Mouse (Mus musculus) C2C12 (cell line): ENCODE results near the gene Hmx1. TPM values are rescaled to one million over a fixed set of nuclear protein-coding genes. Genes with fewer than 3 reads are reported as not detected.

Experiments
- H3K27me3 ChIP-seq: one replicate; pipeline ENCODE4 v1.6.1; 2011; ENCODE audit not compliant: control insufficient read depth, insufficient read depth, insufficient read length
- H3K36me3 ChIP-seq: one replicate; pipeline ENCODE4 v1.6.1; 2011; ENCODE audit not compliant: control insufficient read depth, insufficient read depth
- H3K4me3 ChIP-seq: one replicate; pipeline ENCODE4 v1.5.1; 2011; ENCODE audit warnings: mild to moderate bottlenecking, control low read depth; ENCODE audit not compliant: poor library complexity, insufficient read depth, severe bottlenecking
- H3K79me2 ChIP-seq: one replicate; pipeline ENCODE4 v1.6.1; 2011; ENCODE audit not compliant: control insufficient read depth, insufficient read depth
- H3K79me3 ChIP-seq: one replicate; pipeline ENCODE4 v1.6.1; 2011; ENCODE audit warnings: low read depth, control low read depth
- H3ac ChIP-seq: one replicate; pipeline ENCODE3; 2011; ENCODE audit warnings: low read depth; ENCODE audit not compliant: control insufficient read depth, insufficient read length
- CEBPB ChIP-seq: IDR thresholded peaks from one replicate; pipeline ENCODE4 v1.6.1; 2011; ENCODE audit warnings: low read depth, mild to moderate bottlenecking, control low read depth, moderate library complexity
- CTCF ChIP-seq: IDR thresholded peaks from one replicate; pipeline ENCODE4 v1.5.1; 2011; ENCODE audit not compliant: control insufficient read depth, insufficient read depth, insufficient read length
- FOSL1 ChIP-seq: IDR thresholded peaks from one replicate; pipeline ENCODE4 v1.8.0; 2011; ENCODE audit warnings: mild to moderate bottlenecking, low read length; ENCODE audit not compliant: poor library complexity, insufficient read depth, severe bottlenecking
- MAX ChIP-seq: IDR thresholded peaks from one replicate; pipeline ENCODE4 v1.6.1; 2011; ENCODE audit warnings: mild to moderate bottlenecking, control low read depth
- MYOD1 ChIP-seq: IDR thresholded peaks from one replicate; pipeline ENCODE4 v1.6.1; 2011; ENCODE audit warnings: low read depth; ENCODE audit not compliant: control insufficient read depth, insufficient read length
- MYOG ChIP-seq: IDR thresholded peaks from one replicate; pipeline ENCODE4 v1.6.1; 2011; ENCODE audit not compliant: control insufficient read depth, insufficient read length; ENCODE audit errors: extremely low read depth
- USF1 ChIP-seq: IDR thresholded peaks from one replicate; pipeline ENCODE4 v1.6.1; 2011; ENCODE audit warnings: low read depth, mild to moderate bottlenecking, control low read depth, moderate library complexity
- polyA plus RNA-seq: library from polyadenylated mRNA; unstranded; fragments of >200 nt; fragmentation: generic; extraction: Trizol; gene quantifications from one replicate; pipeline ENCODE4 v1.2.1, GENCODE M21; 2012; ENCODE audit warnings: missing spikeins

Gene Hmx1
- polyA plus RNA-seq, 1 experiment = not detected

- TF ChIP-seq CTCF (no peak), MYOG (no peak), CEBPB (no peak), MYOD1 (no peak), USF1 (no peak), FOSL1 (no peak), MAX (no peak)
- no peak overlapping the region for H3ac ChIP-seq
- H3K27me3 ChIP-seq = peaks cover 76% of the 10 kb centered on the region
- H3K4me3 ChIP-seq = no peak overlapping the region
- H3K79me2 ChIP-seq = no peaks in the 10 kb centered on the region
- H3K36me3 ChIP-seq = no peaks in the 10 kb centered on the region
- no peaks in the 10 kb centered on the region for H3K79me3 ChIP-seq
Observed at GRCm38 (mm10) chr5:35366241-35367032, 22.5 kb upstream of the Hmx1 start.

GRCm38 (mm10) chr5:35368916-35369315, 20.0 kb upstream of the Hmx1 start:
- Histone ChIP-seq H3K36me3 (no peaks in the 10 kb centered on the region), H3K27me3 (peaks cover 79% of the 10 kb centered on the region), H3K79me3 (no peaks in the 10 kb centered on the region), H3K4me3 (no peak overlapping the region), H3ac (no peak overlapping the region), H3K79me2 (no peaks in the 10 kb centered on the region)
- no peak for TF ChIP-seq CTCF
- no peak for TF ChIP-seq MAX
- TF ChIP-seq FOSL1 = no peak
- no peak for TF ChIP-seq USF1
- no peak for TF ChIP-seq MYOD1
- no peak for TF ChIP-seq CEBPB
- no peak for TF ChIP-seq MYOG

- Histone ChIP-seq H3K27me3 (peaks cover 71% of the 10 kb centered on the region), H3ac (no peak overlapping the region), H3K4me3 (no peak overlapping the region), H3K79me3 (no peaks in the 10 kb centered on the region), H3K79me2 (no peaks in the 10 kb centered on the region), H3K36me3 (no peaks in the 10 kb centered on the region)
- TF ChIP-seq CTCF (no peak), CEBPB (no peak), USF1 (no peak), FOSL1 (no peak), MAX (no peak), MYOD1 (no peak), MYOG (no peak)
Observed at GRCm38 (mm10) chr5:35379066-35379465, 9.8 kb upstream of the Hmx1 start.

- no peaks in the 10 kb centered on the region for H3K79me3 ChIP-seq
- no peaks in the 10 kb centered on the region for H3K79me2 ChIP-seq
- H3K27me3 ChIP-seq = peaks cover 76% of the 10 kb centered on the region
- no peaks in the 10 kb centered on the region for H3K36me3 ChIP-seq
- H3K4me3 ChIP-seq = no peak overlapping the region
- TF ChIP-seq CEBPB (no peak), FOSL1 (no peak), MAX (no peak), USF1 (no peak), CTCF (no peak), MYOG (no peak), MYOD1 (no peak)
- no peak overlapping the region for H3ac ChIP-seq
Observed at GRCm38 (mm10) chr5:35379815-35380214, 9.1 kb upstream of the Hmx1 start.

- no peaks in the 10 kb centered on the region for H3K79me2 ChIP-seq
- H3K79me3 ChIP-seq = no peaks in the 10 kb centered on the region
- no peak overlapping the region for H3K4me3 ChIP-seq
- H3ac ChIP-seq = no peak overlapping the region
- H3K27me3 ChIP-seq = peaks cover 88% of the 10 kb centered on the region
- TF ChIP-seq CEBPB (no peak), MYOD1 (no peak), FOSL1 (no peak), CTCF (no peak), MAX (no peak)
- no peaks in the 10 kb centered on the region for H3K36me3 ChIP-seq
Observed at GRCm38 (mm10) chr5:35387834-35388490, 946 bp upstream of the Hmx1 start.
